Mouse (Mus musculus) bone marrow, adult 2 months (tissue): ENCODE results near the gene Atp6v1fnb.

ENCODE experiments used
- CTCF ChIP-seq: fragments of 200-500 bp; IDR thresholded peaks from 2 replicates; pipeline ENCODE4 v1.5.1; 2011; ENCODE audit warnings: low read length, control low read depth; ENCODE audit not compliant: control insufficient read depth, insufficient read depth
- POLR2A ChIP-seq: fragments of 200-500 bp; IDR thresholded peaks from 2 replicates; pipeline ENCODE4 v1.6.1; 2011; ENCODE audit warnings: low read depth, mild to moderate bottlenecking, control low read depth, low read length, borderline replicate concordance; ENCODE audit not compliant: control insufficient read depth

DNA sequence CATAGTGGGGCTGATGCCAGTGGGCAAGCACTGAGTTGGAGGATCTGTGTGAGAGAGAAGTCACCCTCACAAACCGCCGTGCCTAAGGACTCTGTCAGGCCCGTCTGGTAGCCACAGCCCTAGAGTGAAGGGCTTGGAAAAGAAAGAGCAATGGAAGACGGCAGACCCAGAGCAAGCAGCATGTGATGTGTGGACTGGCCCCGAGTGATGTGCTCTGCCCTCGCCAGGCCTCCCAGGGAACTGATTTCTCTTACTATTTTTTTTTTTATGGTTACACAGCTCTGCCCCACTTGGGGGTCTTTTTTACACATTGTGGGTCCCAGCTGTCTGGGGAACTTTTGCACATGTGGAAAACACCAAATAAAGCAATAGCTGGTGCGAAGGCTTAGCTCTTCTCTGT, 9.7 kb upstream of the Atp6v1fnb start:
- TF ChIP-seq CTCF: no peak
- no peak for TF ChIP-seq POLR2A
